Mouse (Mus musculus) yolk sac, embryonic 10.5 days (tissue): Measurements from ENCODE around the gene Selplg.
"Not testable (repeated sequence)": the region's sequence is repeated elsewhere in the genome, so short reads cannot be mapped to it uniquely, and the experiment has no call there.

ENCODE experiments used
- DNase-seq: peaks from one replicate; pipeline ENCODE4 v3.0.0-alpha.2; 2017; ENCODE audit warnings: low spot score

Gene Selplg

GRCm38 (mm10) chr5:113790453-113791196 lies 41.8 kb downstream of the Selplg start:
- peak; percentile 75 for DNase-seq

GRCm38 (mm10) chr5:113789075-113789788 lies 43.2 kb downstream of the Selplg start:
- DNase-seq: peak; percentile 24

DNA sequence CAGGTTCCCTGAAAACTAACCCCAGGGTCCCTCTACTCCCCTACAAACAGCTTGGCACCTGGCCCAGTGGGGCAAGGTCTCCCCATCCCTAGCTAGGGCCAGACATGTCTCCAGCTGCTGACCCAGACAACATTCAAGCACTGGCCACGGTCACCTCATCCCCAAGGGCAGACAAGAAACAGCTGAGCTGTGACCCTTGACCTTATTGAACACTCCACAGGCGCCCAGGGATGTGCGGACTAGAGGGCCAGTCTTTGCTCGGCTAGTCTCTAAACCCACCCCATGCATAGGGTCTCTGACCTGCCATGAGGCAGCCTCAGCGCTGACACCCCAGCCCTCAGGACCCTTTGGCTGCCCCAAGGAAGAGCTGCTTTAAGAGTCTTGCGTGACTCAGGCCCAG lies 43.8 kb downstream of the Selplg start:
- peak; percentile 27 for DNase-seq

DNA sequence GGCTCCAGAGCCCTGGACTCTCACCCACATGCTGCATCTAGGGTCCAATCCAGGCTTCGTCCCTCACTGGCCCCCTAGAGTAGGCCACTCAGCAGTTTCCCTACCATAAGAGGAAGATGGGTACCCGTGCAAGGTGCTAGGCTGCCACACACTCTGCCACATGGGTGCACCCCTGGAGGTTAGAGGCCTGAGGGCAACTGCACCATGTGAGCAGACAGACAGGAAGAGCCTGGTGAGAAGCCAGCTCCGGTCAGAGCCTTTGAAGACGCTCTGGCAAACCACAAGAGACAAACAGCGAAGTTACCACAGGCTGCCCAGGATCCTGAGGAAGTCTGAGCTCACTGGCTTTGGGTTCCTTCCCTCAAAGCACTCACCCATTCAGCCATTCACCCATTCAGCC lies 45.5 kb downstream of the Selplg start:
- no peak for DNase-seq

GRCm38 (mm10) chr5:113784104-113784503 lies 48.3 kb downstream of the Selplg start:
- DNase-seq: not testable (repeated sequence)

- peak; percentile 80 for DNase-seq
Measured at GRCm38 (mm10) chr5:113783581-113784001, 48.9 kb downstream of the Selplg start.

- DNase-seq: no peak
Measured at GRCm38 (mm10) chr5:113782624-113783023, 49.8 kb downstream of the Selplg start.

- no peak for DNase-seq
Measured at GRCm38 (mm10) chr5:113781875-113782274, 50.6 kb downstream of the Selplg start.

GRCm38 (mm10) chr5:113781254-113781653 lies 51.2 kb downstream of the Selplg start:
- DNase-seq: no peak

GRCm38 (mm10) chr5:113780763-113781162 lies 51.7 kb downstream of the Selplg start:
- DNase-seq: no peak

GRCm38 (mm10) chr5:113780082-113780752 lies 52.2 kb downstream of the Selplg start:
- DNase-seq: no peak

DNA sequence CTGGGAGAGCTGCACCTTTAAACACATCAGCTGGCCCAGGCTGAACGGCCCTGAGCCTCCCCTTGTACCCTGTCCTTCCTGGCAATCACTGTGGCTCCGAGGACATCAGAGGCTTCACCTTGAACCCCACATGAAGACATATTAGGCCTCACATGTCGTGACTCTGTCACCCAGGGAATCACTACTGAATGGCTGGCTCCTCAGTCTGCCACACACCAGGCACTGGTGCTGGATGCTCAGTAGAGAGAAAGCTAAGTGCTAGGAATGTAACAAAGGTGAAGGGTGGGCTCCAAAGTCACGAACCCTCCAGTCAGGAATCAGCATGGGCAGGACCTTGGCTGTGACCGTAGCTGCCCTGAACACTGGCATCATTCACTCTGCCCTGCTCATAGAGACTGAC lies 52.9 kb downstream of the Selplg start:
- no peak for DNase-seq

DNA sequence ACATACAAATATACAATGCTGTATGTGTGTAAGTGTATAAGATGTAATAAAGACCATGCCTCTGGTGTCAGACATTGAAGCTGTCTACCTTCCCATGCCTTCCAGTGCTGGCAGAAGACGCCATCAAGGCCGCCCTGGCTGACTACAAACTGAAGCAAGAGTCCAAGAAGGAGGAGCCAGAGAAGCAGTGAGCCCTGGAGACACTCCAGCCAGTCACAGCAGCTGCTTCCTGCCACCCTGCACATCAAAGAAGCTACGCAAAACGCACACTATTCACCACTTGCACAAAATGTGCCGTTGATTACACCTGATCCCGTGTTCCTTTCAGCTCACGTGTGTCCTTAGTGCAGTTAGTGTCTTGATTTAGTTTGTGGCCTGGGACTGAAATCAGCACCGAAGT lies 54.7 kb downstream of the Selplg start:
- DNase-seq: not testable (repeated sequence)

DNA sequence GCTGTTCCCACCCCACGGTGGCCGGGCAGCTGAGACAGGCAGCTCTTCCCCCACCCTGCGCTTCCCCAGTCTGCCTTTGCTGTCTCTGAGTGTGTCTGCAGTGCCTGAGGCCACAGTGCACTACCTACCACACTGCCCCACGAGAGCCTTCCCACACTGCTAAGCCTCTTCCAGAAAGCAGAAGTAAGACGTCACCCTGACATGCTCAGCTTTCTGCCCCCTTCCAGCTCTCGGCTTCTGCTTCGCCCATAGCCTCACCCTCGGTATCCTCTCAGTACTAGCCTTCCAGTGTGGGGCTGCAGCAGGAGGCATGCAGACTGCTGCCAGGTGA lies 55.6 kb downstream of the Selplg start:
- no peak for DNase-seq

GRCm38 (mm10) chr5:113776128-113776895 lies 56.1 kb downstream of the Selplg start:
- DNase-seq: no peak

DNA sequence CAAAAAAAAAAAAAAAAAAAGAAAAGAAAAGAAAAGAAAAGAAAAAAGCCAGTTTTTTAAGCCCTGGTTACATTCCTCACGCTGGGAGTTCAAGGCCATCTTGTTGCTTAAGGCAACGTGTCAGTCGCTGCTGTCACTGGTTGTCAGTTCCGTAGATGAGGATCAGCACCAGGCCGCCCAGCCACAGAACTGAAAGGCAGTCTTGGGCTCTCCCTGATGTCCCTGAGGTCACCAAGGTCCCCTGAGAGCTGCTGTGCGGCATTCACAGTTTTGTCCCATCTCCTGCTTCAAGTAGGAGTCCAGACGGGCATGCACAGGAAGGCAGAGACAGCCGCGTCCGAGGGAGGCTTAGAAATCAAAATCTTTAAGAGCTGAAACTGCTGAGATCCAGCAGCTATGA lies 56.9 kb downstream of the Selplg start:
- no peak for DNase-seq

GRCm38 (mm10) chr5:113773664-113774063 lies 58.8 kb downstream of the Selplg start:
- peak; percentile 78 for DNase-seq

GRCm38 (mm10) chr5:113772905-113773519 lies 59.4 kb downstream of the Selplg start:
- DNase-seq: peak; percentile 9

GRCm38 (mm10) chr5:113772450-113772895 lies 60.0 kb downstream of the Selplg start, which contains the start of the genes Sart3 and Iscu:
Gene Sart3, minus strand, starts transcription at chr5:113772510.
Gene Iscu, plus strand, starts transcription at chr5:113772748.
- DNase-seq: peak; percentile 93

GRCm38 (mm10) chr5:113771213-113772162 lies 61.0 kb downstream of the Selplg start:
- peak; percentile 93 for DNase-seq
